Mouse (Mus musculus) liver, adult 10 weeks (tissue): ENCODE measurements around the gene Ccdc57. TPM values are rescaled to one million over a fixed set of nuclear protein-coding genes. Genes with fewer than 3 reads are reported as not detected.

Source experiments
- polyA plus RNA-seq: library from polyadenylated mRNA; stranded (reverse); fragments of 350-450 nt; fragmentation: Illumina TruSeq; extraction: RNeasy Lipid Tissue Mini Kit (QIAGEN cat#74804); gene quantifications from one replicate; pipeline ENCODE4 v1.2.3, GENCODE M21; 2014; ENCODE audit warnings: low read depth, low replicate concordance

Gene Ccdc57
- polyA plus RNA-seq, result 0.50 TPM

DNA sequence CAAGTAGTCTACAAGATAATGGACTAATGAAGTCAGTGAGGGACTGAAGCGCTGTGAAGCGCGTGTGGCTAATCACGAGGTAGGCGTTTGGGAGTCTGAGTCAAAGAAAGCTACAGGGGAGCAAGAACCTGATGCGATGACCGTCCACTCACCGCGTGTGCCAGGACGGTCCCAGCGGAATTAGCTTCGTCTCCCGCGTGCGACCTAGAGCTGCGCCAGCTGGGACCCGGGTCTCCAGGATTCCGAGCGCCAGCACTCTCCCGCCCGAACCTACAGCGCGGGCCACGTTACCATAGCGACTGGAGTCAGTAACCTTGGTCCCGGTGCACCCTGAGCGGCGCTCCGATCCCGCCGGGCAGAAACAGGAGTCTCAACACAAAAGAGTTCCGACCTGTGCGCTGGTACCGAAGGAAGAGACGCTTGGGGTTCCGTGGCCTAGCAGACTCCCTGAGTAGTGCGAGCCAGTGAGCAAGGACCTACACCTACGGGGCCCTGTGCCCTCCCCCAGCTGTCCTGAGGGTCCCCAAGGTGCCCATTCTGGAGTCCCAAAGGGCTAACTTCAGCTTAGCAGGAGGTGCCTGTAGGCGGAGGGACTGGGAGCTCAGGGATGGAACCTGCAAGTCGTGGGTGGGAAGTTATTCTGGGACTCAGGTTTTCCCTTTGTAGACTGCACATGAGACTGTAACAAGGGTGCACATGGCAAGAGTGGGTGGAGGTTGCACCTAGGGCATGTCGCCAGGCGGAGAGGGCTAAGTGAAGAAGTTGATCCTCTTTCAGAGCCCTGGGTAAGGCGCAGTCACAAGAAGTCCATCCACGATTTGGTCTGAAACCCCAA, at the start of gene Ccdc57:
Gene Ccdc57 (minus strand): TSS at position 309 of the 835 bp plus-strand sequence.

DNA sequence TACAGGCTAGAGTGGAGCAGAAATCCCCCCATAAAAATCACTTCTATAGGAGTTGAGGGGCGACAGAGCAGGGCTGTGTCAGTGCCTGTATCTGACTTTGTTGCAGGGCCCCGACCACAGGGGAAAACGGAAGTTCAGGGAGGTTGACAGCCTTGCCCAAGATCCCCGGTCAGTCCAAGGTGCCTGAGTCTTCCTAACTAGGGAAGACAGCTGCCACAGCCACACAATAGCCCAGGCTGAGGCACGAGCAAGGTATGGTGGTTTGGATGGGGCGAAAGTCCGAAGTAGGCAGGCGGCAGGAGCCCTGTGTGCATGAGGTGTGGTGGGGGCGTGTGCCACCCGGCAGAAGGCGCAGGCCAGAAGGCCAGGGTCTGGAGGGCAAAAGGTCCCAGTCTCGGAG, 15.7 kb upstream of the Ccdc57 start, which contains the start of gene Slc16a3:
Gene Slc16a3 (plus strand): TSS at position 153 of the 400 bp plus-strand sequence.

GRCm38 (mm10) chr11:120823956-120824786, 108.5 kb downstream of the Ccdc57 start, which contains the start of gene Fasn:
Gene Fasn (minus strand): TSS chr11:120824547.

DNA sequence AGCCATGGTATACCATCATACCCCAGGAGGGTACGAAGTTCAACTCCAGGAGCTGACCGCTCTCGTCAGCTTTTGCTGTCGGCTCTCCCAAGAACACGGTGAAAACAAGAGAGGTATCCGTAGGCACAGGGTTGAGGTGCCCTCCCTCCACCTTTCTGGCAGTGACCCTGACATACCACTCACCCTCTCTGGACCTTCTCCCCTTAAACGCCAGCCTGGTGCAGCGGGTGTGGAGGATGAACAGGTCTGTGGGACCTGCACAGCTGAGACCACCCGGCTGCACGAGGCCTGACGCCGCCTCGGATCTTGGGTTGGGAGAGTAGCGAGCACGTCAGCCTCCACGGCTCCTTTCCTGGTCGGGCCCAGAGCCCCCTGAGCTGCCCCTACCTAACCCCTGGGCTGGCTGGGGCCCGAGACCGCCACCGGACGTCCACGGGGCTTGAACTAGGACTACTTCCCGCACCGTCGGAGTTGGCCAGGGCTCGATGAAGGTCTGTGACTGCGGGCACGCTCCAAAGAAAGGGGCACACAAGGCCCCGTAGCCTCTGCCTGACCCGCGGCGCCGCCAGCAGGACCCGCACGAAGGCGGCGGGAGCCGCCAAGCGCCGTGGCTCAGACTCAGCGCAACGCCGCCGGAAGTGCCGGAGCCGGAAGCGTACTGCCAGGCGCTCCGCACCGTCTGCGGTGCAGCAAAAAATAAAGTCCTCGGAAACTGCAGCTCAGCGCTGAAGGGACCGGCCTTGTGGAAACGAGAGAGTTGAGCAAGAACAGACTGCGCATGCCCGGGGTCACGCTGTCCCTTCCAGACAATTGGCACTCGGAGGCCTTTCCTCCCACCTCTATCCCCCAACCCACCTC, 136.7 kb downstream of the Ccdc57 start, which contains the start of gene Dus1l:
Gene Dus1l (minus strand): TSS at position 648 of the 858 bp plus-strand sequence.

DNA sequence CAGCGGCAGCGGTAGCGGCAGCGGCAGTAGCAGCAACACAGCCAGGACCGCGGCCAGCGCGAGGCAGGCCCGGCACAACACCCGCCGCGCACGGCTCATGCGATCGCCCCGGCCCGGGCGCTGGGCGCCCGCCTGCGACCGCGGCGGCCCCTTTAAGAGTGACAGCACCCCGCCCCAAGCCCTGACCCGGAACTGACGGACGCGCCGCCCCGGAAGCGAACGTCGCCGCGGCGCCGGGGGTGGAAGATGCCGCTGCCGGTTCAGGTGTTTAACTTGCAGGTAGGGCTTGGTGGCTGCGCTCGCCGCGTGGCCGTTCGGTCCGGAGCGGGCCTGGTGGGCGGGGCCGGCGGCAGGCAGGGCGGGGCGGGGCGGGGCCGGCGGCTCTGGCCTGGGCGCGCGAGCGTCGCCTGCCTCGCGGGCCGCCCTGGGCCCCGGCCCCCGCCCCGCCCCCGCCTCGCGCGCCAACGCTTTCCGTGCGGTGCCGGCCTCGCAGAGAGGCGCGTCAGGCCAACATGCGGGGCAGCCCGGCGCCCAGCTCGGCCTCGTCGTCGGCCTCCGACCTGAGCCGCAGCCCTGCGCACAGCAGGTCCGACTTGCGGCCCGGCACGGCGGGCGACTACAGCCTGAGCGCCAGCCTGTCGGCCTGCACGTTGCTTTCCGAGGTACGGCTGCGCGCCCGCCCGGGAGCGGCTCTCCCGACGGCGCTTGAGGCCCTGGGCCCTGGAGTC, 148.4 kb downstream of the Ccdc57 start, which contains the start of the genes Rfng and Gps1:
Gene Rfng (minus strand): TSS at position 144 of the 728 bp plus-strand sequence.
Gene Gps1 (plus strand): TSS at position 209 of the 728 bp plus-strand sequence.

Other genes with a start within 250 kb of the Ccdc57 start
- 4.1 TPM for gene Cenpx, start 219.1 kb downstream of the Ccdc57 start, polyA plus RNA-seq
- gene Lrrc45, start 218.9 kb downstream of the Ccdc57 start, polyA plus RNA-seq, result 0.16 TPM
- not detected for gene Rac3, start 211.4 kb downstream of the Ccdc57 start, polyA plus RNA-seq
- gene Dcxr, start 205.6 kb downstream of the Ccdc57 start, polyA plus RNA-seq, result 13.1 TPM
- gene Cbr2, start 200.8 kb downstream of the Ccdc57 start, polyA plus RNA-seq, result not detected
- gene Hmga1b, start 170.1 kb downstream of the Ccdc57 start, polyA plus RNA-seq, result not detected
- 0.87 TPM for gene Rfng, start 148.7 kb downstream of the Ccdc57 start, polyA plus RNA-seq
- gene Gps1, start 148.6 kb downstream of the Ccdc57 start, polyA plus RNA-seq, result 8.5 TPM
- 16.2 TPM for gene Dus1l, start 136.5 kb downstream of the Ccdc57 start, polyA plus RNA-seq
- 6.6 TPM for gene Fasn, start 108.3 kb downstream of the Ccdc57 start, polyA plus RNA-seq
- gene Slc16a3, start 15.6 kb upstream of the Ccdc57 start, polyA plus RNA-seq, result not detected
- 20.9 TPM for gene Csnk1d, start 58.5 kb upstream of the Ccdc57 start, polyA plus RNA-seq
- 0.42 TPM for gene Cd7, start 106.5 kb upstream of the Ccdc57 start, polyA plus RNA-seq
- gene Sectm1b, start 130.7 kb upstream of the Ccdc57 start, polyA plus RNA-seq, result not detected
- 1.0 TPM for gene Sectm1a, start 148.3 kb upstream of the Ccdc57 start, polyA plus RNA-seq
- gene Tex19.2, start 185.8 kb upstream of the Ccdc57 start, polyA plus RNA-seq, result not detected
- not detected for gene Tex19.1, start 213.3 kb upstream of the Ccdc57 start, polyA plus RNA-seq
- not detected for gene Uts2r, start 227.4 kb upstream of the Ccdc57 start, polyA plus RNA-seq